Mouse (Mus musculus) midbrain, embryonic 15.5 days (tissue): ENCODE data around the gene Zfp989. TPM values are rescaled to one million over a fixed set of nuclear protein-coding genes. Genes with fewer than 3 reads are reported as not detected.
"Not testable (repeated sequence)": the region's sequence is repeated elsewhere in the genome, so short reads cannot be mapped to it uniquely, and the experiment has no call there.

Experiments
- ATAC-seq: fragments of 200-750 bp; cut with Nextera tagmentation; replicated peaks from 2 replicates; pipeline ENCODE4 v1.8.0; 2017; ENCODE audit warnings: moderate TSS enrichment
- H3K27ac ChIP-seq: fragments of 300-500 bp; sonication (generic); 2 replicates; pipeline ENCODE4 v1.5.1; 2015; ENCODE audit warnings: mild to moderate bottlenecking, inconsistent platforms
- H3K27me3 ChIP-seq: fragments of 300-500 bp; sonication (generic); replicated peaks from 2 replicates; pipeline ENCODE4 v1.6.1; 2015; ENCODE audit warnings: inconsistent platforms
- H3K36me3 ChIP-seq: fragments of 300-500 bp; sonication (generic); replicated peaks from 2 replicates; pipeline ENCODE4 v1.6.1; 2015; ENCODE audit warnings: inconsistent platforms
- H3K4me1 ChIP-seq: fragments of 300-500 bp; sonication (generic); 2 replicates; pipeline ENCODE4 v1.6.1; 2015; ENCODE audit warnings: inconsistent platforms
- H3K4me2 ChIP-seq: fragments of 300-500 bp; sonication (generic); 2 replicates; pipeline ENCODE4 v1.6.1; 2015; ENCODE audit warnings: inconsistent platforms, mild to moderate bottlenecking, moderate library complexity
- H3K4me3 ChIP-seq: fragments of 300-500 bp; sonication (generic); 2 replicates; pipeline ENCODE4 v1.5.1; 2015; ENCODE audit warnings: mild to moderate bottlenecking, inconsistent platforms
- H3K9ac ChIP-seq: fragments of 300-500 bp; sonication (generic); 2 replicates; pipeline ENCODE4 v1.6.1; 2015; ENCODE audit warnings: mild to moderate bottlenecking, inconsistent platforms
- H3K9me3 ChIP-seq: fragments of 300-500 bp; sonication (generic); 2 replicates; pipeline ENCODE4 v1.6.1; 2016; ENCODE audit warnings: inconsistent platforms
- WGBS: fragments of 180-500 bp; shearing (Covaris S2); methylation state at CpG from one replicate; pipeline ENCODE4 v1.1.7; 2015; ENCODE audit warnings: mixed read lengths; 5-methylcytosine and 5-hydroxymethylcytosine counted together
- polyA plus RNA-seq: library from polyadenylated mRNA; unstranded; fragments of >200 nt; fragmentation: Nextera tagmentation; extraction: Ambion mirVana; gene quantifications from 2 replicates; pipeline ENCODE4 v1.2.1, GENCODE M21; 2015

The Zfp989 gene
- 0.15 TPM in 1 of 2 replicates, not detected in the other for polyA plus RNA-seq

- 85% methylated on average over 5 of the region's 5 CpGs for WGBS
- H3K36me3 ChIP-seq, H3K9ac ChIP-seq, H3K27me3 ChIP-seq, H3K4me1 ChIP-seq, H3K27ac ChIP-seq, H3K9me3 ChIP-seq, ATAC-seq, H3K4me3 ChIP-seq, H3K4me2 ChIP-seq: not testable (repeated sequence)
These were observed at the start of gene Zfp989 for GRCm38 (mm10) chr4:146971757-146972156. Gene Zfp989, plus strand, starts transcription at chr4:146971976.

DNA sequence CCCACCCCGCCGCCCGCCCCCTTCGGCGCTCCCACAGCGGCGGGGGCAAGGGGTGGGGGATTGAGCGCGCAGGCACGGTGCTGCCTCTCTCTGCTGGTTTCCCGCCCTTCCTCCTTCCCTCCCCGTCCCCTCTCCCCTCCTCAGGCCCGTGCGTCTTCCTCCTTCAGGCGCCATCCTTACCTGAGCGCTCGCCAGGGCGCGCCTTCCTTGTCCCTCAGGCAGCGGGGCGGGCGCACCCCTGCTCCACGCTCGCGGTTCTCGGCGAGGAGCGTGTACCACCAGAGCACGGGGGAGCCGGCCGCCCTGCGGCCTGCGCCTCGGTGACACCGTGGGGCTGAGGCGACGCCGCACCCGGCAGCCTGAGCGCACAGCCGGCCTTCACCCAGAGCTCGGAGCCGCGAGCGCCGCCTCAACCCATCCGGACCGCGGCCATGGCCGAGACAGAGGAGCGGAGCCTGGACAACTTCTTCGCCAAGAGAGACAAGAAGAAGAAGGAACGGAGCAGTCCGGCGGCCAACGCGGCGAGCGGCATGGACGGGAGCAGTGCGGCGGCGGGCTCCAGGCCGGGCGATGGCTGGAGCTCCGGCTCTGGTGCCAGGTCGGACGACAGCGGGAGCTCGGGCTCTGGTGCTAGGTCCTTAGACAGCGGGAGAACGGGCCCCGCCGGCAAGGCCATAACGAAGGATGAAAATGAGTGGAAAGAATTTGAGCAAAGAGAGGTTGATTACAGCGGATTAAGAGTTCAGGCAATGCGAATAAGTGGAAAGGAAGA is 39.3 kb upstream of the Zfp989 start:
- H3K9me3 ChIP-seq: peaks cover 27% of the 10 kb centered on the region; the same call in 1 of the 2 replicates
- no peak overlapping the region for H3K9ac ChIP-seq
- no peak overlapping the region for H3K27ac ChIP-seq
- H3K4me1 ChIP-seq: no peaks in the 10 kb centered on the region
- no peaks in the 10 kb centered on the region for H3K36me3 ChIP-seq
- peak overlapping the region; percentile 24 for H3K4me2 ChIP-seq
- ATAC-seq: peak; percentile 69
- H3K4me3 ChIP-seq: peak overlapping the region; percentile 22
- WGBS: 11% methylated on average over 77 of the region's 77 CpGs
- no peaks in the 10 kb centered on the region for H3K27me3 ChIP-seq

DNA sequence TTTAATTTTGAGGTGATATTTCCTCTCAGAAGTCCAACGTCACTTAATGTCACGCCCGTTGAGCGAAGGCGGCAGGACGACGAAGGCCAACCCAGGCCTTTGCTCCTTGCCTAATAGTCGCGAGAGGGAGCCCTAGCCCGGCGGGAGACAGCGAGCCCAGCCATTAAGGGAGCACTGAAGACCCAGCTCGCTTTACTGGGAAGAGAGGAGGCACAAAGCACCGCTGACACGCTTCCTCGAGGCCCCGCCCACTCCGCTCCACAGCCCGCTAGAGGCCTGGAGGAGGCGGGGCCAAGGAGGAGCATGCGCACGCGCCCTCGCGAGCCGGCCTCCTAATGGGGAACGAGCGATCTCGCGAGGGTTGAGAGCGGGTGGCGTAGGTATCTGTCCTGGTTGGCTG is 30.1 kb upstream of the Zfp989 start:
- not testable (repeated sequence) for H3K9me3 ChIP-seq, H3K27ac ChIP-seq, H3K9ac ChIP-seq, H3K4me3 ChIP-seq, ATAC-seq, H3K4me1 ChIP-seq, H3K27me3 ChIP-seq, H3K36me3 ChIP-seq, H3K4me2 ChIP-seq
- 71% methylated on average over 32 of the region's 32 CpGs for WGBS

GRCm38 (mm10) chr4:146976581-146976980 is 4.8 kb downstream of the Zfp989 start:
- H3K9ac ChIP-seq, H3K36me3 ChIP-seq, H3K27ac ChIP-seq, ATAC-seq, H3K4me1 ChIP-seq, H3K27me3 ChIP-seq, H3K9me3 ChIP-seq, H3K4me3 ChIP-seq, H3K4me2 ChIP-seq: not testable (repeated sequence)
- WGBS: 12% methylated on average over 2 of the region's 2 CpGs

- H3K9ac ChIP-seq, H3K4me2 ChIP-seq, H3K9me3 ChIP-seq, H3K4me1 ChIP-seq, H3K27ac ChIP-seq, H3K27me3 ChIP-seq, H3K4me3 ChIP-seq, ATAC-seq, H3K36me3 ChIP-seq: not testable (repeated sequence)
- whole genome bisulfite sequencing: no CpG with 5 or more reads among the region's 1 CpGs
These were observed 46.6 kb downstream of the Zfp989 start for GRCm38 (mm10) chr4:147018400-147018799.

DNA sequence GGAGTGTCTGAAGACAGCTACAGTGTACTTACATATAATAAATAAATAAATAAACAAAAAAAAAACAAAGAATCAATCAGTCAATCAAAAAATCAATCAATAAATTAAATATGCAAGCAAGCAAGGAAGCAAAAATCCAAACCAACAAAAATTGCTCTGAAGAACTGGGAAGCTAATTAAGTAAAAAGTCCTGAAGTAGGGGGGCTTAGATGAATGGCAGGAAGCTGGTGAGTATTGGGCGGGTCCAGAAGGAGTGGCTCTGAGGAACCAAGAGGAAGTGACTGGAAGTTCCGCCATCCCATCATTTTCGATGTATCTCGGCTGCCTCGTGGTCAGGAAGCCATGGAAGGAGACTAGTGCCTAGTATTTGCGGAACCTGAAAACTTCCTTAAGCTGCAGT is 49.8 kb downstream of the Zfp989 start, which contains the start of gene Rex2:
TSS of gene Rex2 (plus strand) at position 301 of the 400 bp plus-strand sequence.
- not testable (repeated sequence) for H3K9ac ChIP-seq, H3K27me3 ChIP-seq, H3K27ac ChIP-seq, H3K4me2 ChIP-seq, H3K4me1 ChIP-seq, H3K4me3 ChIP-seq, ATAC-seq, H3K36me3 ChIP-seq, H3K9me3 ChIP-seq
- WGBS: no CpG with 5 or more reads among the region's 6 CpGs

GRCm38 (mm10) chr4:147026374-147026773 is 54.6 kb downstream of the Zfp989 start:
- not testable (repeated sequence) for ATAC-seq, H3K9me3 ChIP-seq, H3K27me3 ChIP-seq, H3K4me3 ChIP-seq, H3K9ac ChIP-seq, H3K36me3 ChIP-seq, H3K4me1 ChIP-seq, H3K4me2 ChIP-seq, H3K27ac ChIP-seq
- 53% methylated on average over 1 of the region's 1 CpGs for WGBS

GRCm38 (mm10) chr4:147031308-147032036 is 59.7 kb downstream of the Zfp989 start:
- not testable (repeated sequence) for H3K27me3 ChIP-seq, H3K27ac ChIP-seq, H3K4me2 ChIP-seq, H3K36me3 ChIP-seq, ATAC-seq, H3K9me3 ChIP-seq, H3K9ac ChIP-seq, H3K4me1 ChIP-seq, H3K4me3 ChIP-seq
- WGBS: 87% methylated on average over 1 of the region's 2 CpGs

Other genes starting within 250 kb of the Zfp989 start
- gene Gm21411, start 62.4 kb upstream of the Zfp989 start, polyA plus RNA-seq: not detected in 2 replicates
- gene Rex2, start 49.9 kb downstream of the Zfp989 start, polyA plus RNA-seq: 0.06 and 0.15 TPM in 2 replicates
- gene Zfp991, start 160.1 kb downstream of the Zfp989 start, polyA plus RNA-seq: 3.2 and 3.3 TPM in 2 replicates